Comparison of ENCODE assay signal across 8 mouse cellular contexts in the genomic region with DNA sequence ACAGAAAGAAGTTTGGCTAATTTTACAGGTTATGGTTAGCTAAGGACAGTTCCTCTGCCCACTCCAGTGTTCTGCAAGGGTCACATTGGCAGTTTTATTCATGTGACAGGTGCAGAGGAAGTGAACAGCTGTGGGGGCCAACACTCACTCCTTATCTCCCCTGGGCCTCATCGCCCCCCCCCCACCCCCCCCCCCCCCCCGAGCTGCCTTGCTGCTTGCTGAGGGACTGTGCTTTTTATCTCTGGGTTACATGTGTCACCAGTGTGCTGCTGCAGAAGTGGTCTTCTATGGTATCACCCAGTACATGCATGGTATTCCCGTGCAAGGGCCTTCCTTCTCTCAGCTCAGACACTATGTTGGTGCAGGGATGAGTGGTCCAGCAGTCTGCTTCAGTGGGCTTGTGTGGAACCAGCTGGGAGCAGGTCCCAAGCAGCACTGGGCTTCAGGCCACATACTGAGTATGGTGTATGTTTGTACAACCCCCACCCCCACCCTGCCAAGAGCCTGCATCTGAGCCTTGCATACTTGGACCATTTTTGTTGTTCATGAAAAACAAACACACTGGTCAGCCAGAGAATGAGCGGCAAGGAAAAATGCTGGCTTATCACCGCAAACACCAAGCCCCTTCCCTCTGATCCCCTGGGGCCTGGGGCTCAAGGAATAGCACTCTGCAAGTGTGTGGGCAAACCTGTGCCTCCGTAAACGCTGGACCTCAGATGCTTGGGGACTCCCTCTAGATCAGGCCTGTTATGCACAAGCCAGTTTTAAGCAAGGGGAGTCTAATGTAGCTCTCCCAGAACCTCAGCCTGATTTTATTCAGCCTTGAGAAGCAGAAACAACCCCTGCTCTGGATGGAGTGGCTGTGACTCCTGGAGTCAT. TPM values are rescaled to one million over a fixed set of nuclear protein-coding genes. Genes with fewer than 3 reads are reported as not detected.
DNase-seq lines count a peak whose midpoint lies in the region; ATAC-seq lines count a peak whose summit lies in the region.

No protein-coding gene starts in this region.

- peak overlapping the region; percentile 29; the same call in 1 of the 2 replicates for H3K4me2 ChIP-seq in heart, embryonic 11.5 days
- H3K4me2 ChIP-seq in hindbrain, embryonic 14.5 days (replicated peaks) = no peak overlapping the region

- no peaks in the 10 kb centered on the region for H3K9me3 ChIP-seq in heart, embryonic 11.5 days (replicated peaks; ENCODE audit: control insufficient read depth, low read length)
- no peaks in the 10 kb centered on the region for H3K9me3 ChIP-seq in hindbrain, embryonic 14.5 days (ENCODE audit: control insufficient read depth, low read length)
- H3K9me3 ChIP-seq in midbrain, embryonic 10.5 days (replicated peaks) = no peaks in the 10 kb centered on the region

- ATAC-seq in heart, embryonic 11.5 days (replicated peaks; ENCODE audit: insufficient number of reproducible peaks, low FRiP score, low TSS enrichment) = no peak
- ATAC-seq in hindbrain, embryonic 14.5 days (ENCODE audit: low FRiP score) = no peak
- no peak for ATAC-seq in monocyte, adult 5-6 weeks (replicated peaks; ENCODE audit: insufficient number of reproducible peaks, low FRiP score, low TSS enrichment, poor library complexity, severe bottlenecking)

- 0 out of 2 replicates have a peak overlapping the region, but pooled peaks have one; percentile 22 for H3K27ac ChIP-seq in heart, embryonic 11.5 days (ENCODE audit: low read depth, low read length)
- peak overlapping the region; percentile 69 for H3K27ac ChIP-seq in hindbrain, embryonic 14.5 days
- H3K27ac ChIP-seq in midbrain, embryonic 10.5 days (replicated peaks) = peak overlapping the region; percentile 76

- H3K36me3 ChIP-seq in heart, embryonic 11.5 days (ENCODE audit: control insufficient read depth, insufficient read depth, low read length) = no peaks in the 10 kb centered on the region
- H3K36me3 ChIP-seq in hindbrain, embryonic 14.5 days (replicated peaks; ENCODE audit: control insufficient read depth, insufficient read depth) = 0 out of 2 replicates have a peak, but pooled peaks cover 4% of the 10 kb centered on the region
- no peaks in the 10 kb centered on the region for H3K36me3 ChIP-seq in midbrain, embryonic 10.5 days

- no peak for DNase-seq in heart, adult 8-10 months (ENCODE audit: low spot score)
- DNase-seq in MEL-GATA-1-ER (ENCODE audit: extremely low read depth, low read depth) = peak; percentile 81
- no peak for DNase-seq in hindbrain, embryonic 14.5 days (ENCODE audit: low spot score)
- no peak for DNase-seq in midbrain, embryonic 10.5 days (ENCODE audit: low spot score)
- no peak for DNase-seq in embryo, embryonic 10 days (ENCODE audit: low spot score)
- no peak for DNase-seq in adrenal gland, postnatal 25 days

- peaks cover 31% of the 10 kb centered on the region for H3K4me1 ChIP-seq in heart, embryonic 11.5 days (ENCODE audit: control insufficient read depth, insufficient read depth, low read length)
- peaks cover 33% of the 10 kb centered on the region for H3K4me1 ChIP-seq in hindbrain, embryonic 14.5 days (replicated peaks; ENCODE audit: control insufficient read depth, insufficient read depth, low read length)
- peaks cover 92% of the 10 kb centered on the region for H3K4me1 ChIP-seq in midbrain, embryonic 10.5 days

- no peak overlapping the region; the same call in 1 of the 2 replicates for H3K9ac ChIP-seq in heart, embryonic 11.5 days (ENCODE audit: low read depth, low read length)
- H3K9ac ChIP-seq in hindbrain, embryonic 14.5 days = no peak overlapping the region

- 24% methylated on average over 5 of the region's 7 CpGs for WGBS in heart, embryonic 11.5 days (ENCODE audit: insufficient replicate concordance)
- 21% methylated on average over 6 of the region's 7 CpGs for WGBS in hindbrain, embryonic 14.5 days
- WGBS in midbrain, embryonic 10.5 days = 52% methylated on average over 6 of the region's 7 CpGs

- no peak overlapping the region for H3K4me3 ChIP-seq in heart, embryonic 11.5 days (ENCODE audit: low read depth, low read length)
- no peak overlapping the region for H3K4me3 ChIP-seq in hindbrain, embryonic 14.5 days (replicated peaks; ENCODE audit: low read length)
- H3K4me3 ChIP-seq in midbrain, embryonic 10.5 days = no peak overlapping the region

- H3K27me3 ChIP-seq in heart, embryonic 11.5 days (ENCODE audit: control insufficient read depth, insufficient read depth, low read length) = no peaks in the 10 kb centered on the region
- H3K27me3 ChIP-seq in hindbrain, embryonic 14.5 days (ENCODE audit: control insufficient read depth, insufficient read depth, low read length) = no peaks in the 10 kb centered on the region
- H3K27me3 ChIP-seq in midbrain, embryonic 10.5 days (ENCODE audit: low read depth, poor library complexity, severe bottlenecking) = no peaks in the 10 kb centered on the region

RNA-seq across cellular contexts. Expression of gene Txnrd2, which starts 38.2 kb away (rescaled TPM):
- 32.6 and 32.8 TPM in 2 replicates for polyA plus RNA-seq in heart, embryonic 11.5 days (2014; fragmentation: Nextera tagmentation; extraction: Ambion mirVana)
- 10 to 100 TPM; 37.0 to 49.9 (median 42.1) TPM for total RNA-seq in heart, adult 8-10 months (2022)
- 26.0 and 28.2 TPM in 2 replicates for polyA plus RNA-seq in hindbrain, embryonic 14.5 days (2014; fragmentation: Nextera tagmentation; extraction: Ambion mirVana)
- 30.6 and 30.7 TPM in 2 replicates for polyA plus RNA-seq in midbrain, embryonic 10.5 days (2016; fragmentation: Nextera tagmentation; extraction: Ambion mirVana)
- 73.7 and 79.7 TPM in 2 replicates for total RNA-seq in adrenal gland, postnatal 25 days (2021)
- 9.3 to 21.9 TPM (median 18.1 TPM) in 3 replicates for total RNA-seq in monocyte, adult 5-6 weeks (2017)

RNA-seq across cellular contexts. Expression of gene Comt, which starts 38.7 kb away (rescaled TPM):
- polyA plus RNA-seq in heart, embryonic 11.5 days (2014; fragmentation: Nextera tagmentation; extraction: Ambion mirVana) = 90.1 and 96.5 TPM in 2 replicates
- total RNA-seq in heart, adult 8-10 months (2022) = 100 to 1,000 TPM; 146 to 174 (median 157) TPM
- 91.6 and 99.4 TPM in 2 replicates for polyA plus RNA-seq in hindbrain, embryonic 14.5 days (2014; fragmentation: Nextera tagmentation; extraction: Ambion mirVana)
- 62.0 and 66.0 TPM in 2 replicates for polyA plus RNA-seq in midbrain, embryonic 10.5 days (2016; fragmentation: Nextera tagmentation; extraction: Ambion mirVana)
- total RNA-seq in adrenal gland, postnatal 25 days (2021) = 147 and 150 TPM in 2 replicates
- total RNA-seq in monocyte, adult 5-6 weeks (2017) = 11.3 to 19.0 TPM (median 15.8 TPM) in 3 replicates

RNA-seq across cellular contexts. Expression of gene Arvcf, which starts 40.0 kb away (rescaled TPM):
- polyA plus RNA-seq in heart, embryonic 11.5 days (2014; fragmentation: Nextera tagmentation; extraction: Ambion mirVana) = 19.5 and 23.4 TPM in 2 replicates
- total RNA-seq in heart, adult 8-10 months (2022) = 10 to 100 TPM; 12.6 to 20.0 (median 16.2) TPM
- 53.2 and 64.6 TPM in 2 replicates for polyA plus RNA-seq in hindbrain, embryonic 14.5 days (2014; fragmentation: Nextera tagmentation; extraction: Ambion mirVana)
- polyA plus RNA-seq in midbrain, embryonic 10.5 days (2016; fragmentation: Nextera tagmentation; extraction: Ambion mirVana) = 110 and 133 TPM in 2 replicates
- total RNA-seq in adrenal gland, postnatal 25 days (2021) = 30.3 and 48.1 TPM in 2 replicates
- 1.4 to 2.2 TPM (median 1.7 TPM) in 3 replicates for total RNA-seq in monocyte, adult 5-6 weeks (2017)

RNA-seq across cellular contexts. Expression of gene Tango2, which starts 40.0 kb away (rescaled TPM):
- polyA plus RNA-seq in heart, embryonic 11.5 days (2014; fragmentation: Nextera tagmentation; extraction: Ambion mirVana) = 56.3 and 62.1 TPM in 2 replicates
- total RNA-seq in heart, adult 8-10 months (2022) = 100 to 1,000 TPM; 184 to 210 (median 190) TPM
- polyA plus RNA-seq in hindbrain, embryonic 14.5 days (2014; fragmentation: Nextera tagmentation; extraction: Ambion mirVana) = 94.5 and 97.9 TPM in 2 replicates
- 40.1 and 45.2 TPM in 2 replicates for polyA plus RNA-seq in midbrain, embryonic 10.5 days (2016; fragmentation: Nextera tagmentation; extraction: Ambion mirVana)
- total RNA-seq in adrenal gland, postnatal 25 days (2021) = 39.4 and 57.3 TPM in 2 replicates
- 15.3 to 37.3 TPM (median 31.7 TPM) in 3 replicates for total RNA-seq in monocyte, adult 5-6 weeks (2017)

Comparison
In these comparisons a context has a peak if more than half of its experiments do, and no peak if none do; other contexts are left out.
1. H3K27ac ChIP-seq: peak in every context shown above with its lines; median percentile 76 in midbrain, embryonic 10.5 days; 69 in hindbrain, embryonic 14.5 days; 22 in heart, embryonic 11.5 days.